Mouse (Mus musculus) CD8-positive naive resting alpha-beta T cell, adult 2 months (primary cell): ENCODE results near the gene Gemin8.

ENCODE experiments used
- DNase-seq, 2 experiments: peaks; one replicate each; pipeline ENCODE4 v3.0.0; 2022; ENCODE audit warnings: low read depth in 2 of 2, low spot score in 2 of 2

Gene Gemin8

DNA sequence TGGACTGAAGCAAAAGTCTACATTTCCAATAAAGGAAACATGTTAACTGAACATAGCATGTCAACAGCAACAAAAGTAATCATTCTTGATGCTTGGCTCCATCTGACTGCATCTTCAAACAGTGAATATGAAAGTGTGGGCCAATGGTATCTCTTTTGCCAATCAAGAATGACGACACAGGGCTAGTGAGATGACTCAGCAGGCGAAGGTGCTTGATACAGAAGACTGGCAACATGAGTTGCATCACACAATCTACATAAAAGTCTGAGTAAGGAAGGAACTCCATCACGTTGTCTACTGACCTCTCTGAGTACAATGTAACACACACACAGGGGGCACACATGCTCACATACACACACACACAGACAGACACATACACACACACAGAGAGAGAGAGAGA, 59.5 kb downstream of the Gemin8 start:
- DNase-seq = no peak

DNA sequence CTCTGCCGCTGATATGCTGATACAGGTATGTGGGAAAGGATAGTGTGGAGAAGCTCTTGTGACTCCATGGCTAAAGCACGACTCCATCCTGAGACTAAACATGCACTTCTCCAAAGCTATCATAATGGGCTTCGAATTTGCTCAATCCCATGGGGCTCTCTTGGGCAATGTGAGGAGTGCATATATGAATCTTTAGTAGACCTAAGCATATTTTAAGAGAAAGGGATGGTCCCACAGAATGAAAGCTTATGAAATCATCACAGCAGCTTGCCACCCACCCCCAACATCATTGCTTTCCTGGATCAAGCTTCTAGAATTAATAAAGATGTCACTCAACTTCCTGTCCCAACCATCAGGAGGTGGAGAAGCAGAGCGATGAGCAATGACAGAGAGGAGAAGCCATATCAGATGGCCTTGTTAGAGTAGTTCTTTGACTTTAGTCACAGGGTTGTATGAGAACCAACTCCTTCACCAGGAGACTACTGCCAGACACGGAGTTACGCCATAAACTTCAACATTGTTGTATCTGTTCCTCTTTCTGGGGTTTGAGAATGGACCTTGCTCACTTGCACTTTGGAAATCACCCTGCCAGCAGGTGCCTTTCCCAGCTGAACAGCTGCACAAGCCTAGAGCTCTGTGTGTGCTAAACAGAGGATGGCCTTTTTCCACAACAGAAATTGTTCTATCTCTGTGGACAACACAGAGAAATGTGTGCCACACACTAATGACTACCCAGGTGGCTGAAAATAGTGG, 60.4 kb downstream of the Gemin8 start:
- no peak for DNase-seq

DNA sequence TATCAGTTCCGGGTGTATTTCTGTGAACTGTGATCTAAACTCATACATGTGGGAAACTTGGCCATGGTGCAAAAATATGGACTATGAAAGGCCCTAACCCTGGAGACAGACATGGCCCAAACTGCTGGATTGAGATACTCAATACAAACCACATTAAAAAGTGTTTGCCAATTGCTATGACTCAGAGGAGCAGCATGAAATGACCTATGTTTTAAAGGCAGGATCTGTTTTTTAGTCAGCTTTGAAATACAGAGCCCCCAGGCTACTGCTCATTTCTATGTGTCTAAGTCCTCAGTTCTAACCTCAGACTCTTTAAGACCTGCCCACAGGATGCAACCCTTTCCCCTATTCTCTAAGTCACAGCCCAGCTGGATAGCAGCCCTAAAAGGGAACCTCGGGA, 65.9 kb downstream of the Gemin8 start:
- no peak for DNase-seq

DNA sequence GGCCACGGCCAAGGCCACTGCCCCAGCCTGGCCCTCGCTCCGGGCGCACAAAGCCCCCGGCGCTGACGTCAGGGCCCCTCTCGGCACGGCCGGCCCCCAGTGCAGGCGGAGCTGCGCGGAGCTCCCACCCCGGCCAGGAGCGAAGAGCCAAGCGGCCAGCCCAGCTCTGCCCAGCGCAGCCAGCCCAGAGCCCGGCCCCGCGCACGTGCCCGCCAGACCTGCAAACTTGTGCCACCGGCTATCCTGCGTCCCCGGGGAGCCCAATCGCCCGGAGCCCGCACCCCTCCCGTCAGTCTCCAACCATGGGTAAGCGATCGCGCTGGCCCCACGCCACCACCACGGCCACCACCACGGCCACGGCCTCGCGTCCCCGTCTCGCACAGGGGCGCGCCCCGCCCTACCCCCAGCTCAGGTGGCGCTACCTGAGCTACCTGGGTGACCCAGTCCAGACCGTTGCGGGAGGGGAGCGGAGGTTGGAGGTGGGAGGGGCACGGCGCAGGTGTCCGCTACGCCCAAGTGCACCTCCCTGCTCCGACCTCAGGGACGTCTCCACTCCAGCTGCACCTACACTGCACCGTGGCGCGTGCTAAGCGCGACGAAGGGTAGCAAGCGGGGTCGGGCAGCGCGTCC, 68.7 kb downstream of the Gemin8 start, which contains the start of gene Gpm6b:
Gene Gpm6b, plus strand, starts transcription at position 81 of the 630 bp plus-strand sequence.
- no peak for DNase-seq

DNA sequence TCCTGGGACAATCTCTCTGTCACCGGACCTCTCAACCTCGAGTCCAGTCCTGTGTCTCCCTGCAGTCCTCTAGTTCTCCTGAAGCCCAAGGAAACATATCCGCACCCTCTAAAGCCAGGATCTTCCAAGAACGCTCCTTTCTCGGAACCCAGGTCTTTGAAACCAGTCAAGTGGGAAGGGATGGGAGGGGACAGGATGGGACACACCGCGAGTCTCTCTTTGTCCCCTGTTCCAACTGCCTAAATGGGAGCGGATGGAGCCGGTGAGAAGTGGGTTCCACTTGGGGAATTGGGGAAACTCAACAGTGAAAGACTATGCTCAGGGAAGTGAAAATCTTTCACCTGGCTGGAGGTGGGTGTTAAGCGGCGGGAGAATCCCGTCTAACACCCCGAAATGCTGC, 69.3 kb downstream of the Gemin8 start:
- DNase-seq = no peak
